Mouse (Mus musculus) spleen, postnatal 36 days (tissue): Measurements from ENCODE around the gene 9830107B12Rik.
"Not testable (repeated sequence)": the region's sequence is repeated elsewhere in the genome, so short reads cannot be mapped to it uniquely, and the experiment has no call there.

Experiments
- DNase-seq, 2 experiments: peaks; one replicate each; pipeline ENCODE4 v3.0.0; 2022; ENCODE audit warnings: low spot score in 2 of 2, mixed read lengths in 1 of 2

The 9830107B12Rik gene

GRCm38 (mm10) chr17:48146120-48146519, at the start of gene 9830107B12Rik:
TSS of gene 9830107B12Rik (minus strand) at chr17:48146268.
- no peak for DNase-seq

- no peak for DNase-seq
Observed at GRCm38 (mm10) chr17:48192366-48192765, 46.3 kb upstream of the 9830107B12Rik start.

GRCm38 (mm10) chr17:48185252-48185651, 39.2 kb upstream of the 9830107B12Rik start:
- peak; percentile 14 to 26 for DNase-seq

- not testable (repeated sequence) for DNase-seq
Observed at GRCm38 (mm10) chr17:48167103-48167502, 21.0 kb upstream of the 9830107B12Rik start, which contains the start of gene A530064D06Rik. TSS of gene A530064D06Rik (minus strand) at chr17:48167275.

- DNase-seq = no peak
Observed at GRCm38 (mm10) chr17:48157382-48158076, 11.5 kb upstream of the 9830107B12Rik start.

- DNase-seq = no peak
Observed at GRCm38 (mm10) chr17:48132810-48133209, 13.3 kb downstream of the 9830107B12Rik start.

GRCm38 (mm10) chr17:48120456-48120855, 25.6 kb downstream of the 9830107B12Rik start:
- no peak for DNase-seq

GRCm38 (mm10) chr17:48119656-48120055, 26.4 kb downstream of the 9830107B12Rik start:
- peak; percentile 67 to 75 for DNase-seq

GRCm38 (mm10) chr17:48118570-48118969, 27.5 kb downstream of the 9830107B12Rik start:
- peak; percentile 64 to 66 for DNase-seq

GRCm38 (mm10) chr17:48110547-48111287, 35.4 kb downstream of the 9830107B12Rik start:
- peak in 1 of 2 experiments; percentile 26 for DNase-seq

- DNase-seq = no peak
Observed at GRCm38 (mm10) chr17:48108520-48108919, 37.5 kb downstream of the 9830107B12Rik start.

GRCm38 (mm10) chr17:48107862-48108261, 38.2 kb downstream of the 9830107B12Rik start:
- peak; percentile 74 to 75 for DNase-seq

- peak; percentile 75 to 78 for DNase-seq
Observed at GRCm38 (mm10) chr17:48107333-48107732, 38.7 kb downstream of the 9830107B12Rik start.

- DNase-seq = peak; percentile 79 to 81
Observed at GRCm38 (mm10) chr17:48100441-48101417, 45.3 kb downstream of the 9830107B12Rik start.

GRCm38 (mm10) chr17:48099312-48099711, 46.8 kb downstream of the 9830107B12Rik start:
- no peak for DNase-seq

GRCm38 (mm10) chr17:48098528-48098890, 47.6 kb downstream of the 9830107B12Rik start:
- DNase-seq = no peak

- DNase-seq = no peak
Observed at GRCm38 (mm10) chr17:48097743-48098527, 48.1 kb downstream of the 9830107B12Rik start.

GRCm38 (mm10) chr17:48097011-48097742, 48.9 kb downstream of the 9830107B12Rik start:
- DNase-seq = peak; percentile 56

GRCm38 (mm10) chr17:48096321-48096720, 49.7 kb downstream of the 9830107B12Rik start:
- DNase-seq = no peak

- no peak for DNase-seq
Observed at GRCm38 (mm10) chr17:48095718-48096121, 50.3 kb downstream of the 9830107B12Rik start.
